Mouse (Mus musculus): ENCODE data around the gene Tec. TPM values are rescaled to one million over a fixed set of nuclear protein-coding genes. Genes with fewer than 3 reads are reported as not detected.

Tec gene
- 1.7 and 5.6 TPM in 2 replicates for total RNA-seq (2015; ENCODE audit: low replicate concordance)
- 5.4 and 6.3 TPM in 2 replicates for total RNA-seq (2017; ENCODE audit: low replicate concordance)

DNA sequence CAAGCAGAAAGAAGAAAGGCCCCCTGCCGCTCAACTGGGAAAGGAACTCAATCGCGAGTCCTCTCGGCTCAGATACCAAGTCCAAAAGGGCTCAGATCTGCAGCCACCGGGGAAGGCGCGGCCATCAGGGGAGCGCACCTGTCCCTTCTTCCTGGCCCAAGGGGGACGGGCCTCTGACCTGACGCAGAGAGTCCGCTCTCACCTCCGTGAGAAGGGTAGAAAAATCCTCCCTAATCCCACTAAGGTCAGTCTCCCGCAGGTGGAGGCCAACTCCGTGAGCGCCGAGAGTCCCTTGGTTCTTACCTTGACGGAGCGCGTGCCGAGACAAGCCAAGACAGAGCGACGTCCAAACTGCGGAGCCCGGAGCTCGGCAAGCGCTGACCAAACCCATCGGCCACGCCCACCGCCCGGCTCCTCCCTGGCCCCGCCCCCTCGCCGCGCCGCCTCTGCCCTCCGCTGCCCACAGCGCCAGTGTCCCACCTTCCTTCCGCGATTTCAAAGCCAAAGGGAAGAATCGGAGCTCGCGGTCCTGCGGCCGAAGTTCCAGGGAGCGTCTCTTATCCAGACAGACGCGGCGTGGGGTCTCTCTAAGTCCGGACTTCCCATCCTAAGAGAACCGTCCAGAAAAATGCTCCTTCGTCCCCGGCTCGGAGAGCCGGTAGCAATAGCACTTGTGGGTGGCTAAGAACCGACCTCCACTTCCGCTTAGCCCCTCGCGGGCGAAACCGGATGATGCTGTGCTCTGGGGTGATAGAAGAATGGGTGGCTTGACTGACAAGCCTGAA lies at the start of gene Tec:
Tec (minus strand) TSS at position 393 of the 785 bp plus-strand sequence.
- peak; percentile 92 for ATAC-seq (replicated peaks; ENCODE audit: low FRiP score, poor library complexity, severe bottlenecking)

- ATAC-seq (replicated peaks; ENCODE audit: low FRiP score, poor library complexity, severe bottlenecking), result no peak
Observed at GRCm38 (mm10) chr5:72916851-72917250, 48.6 kb upstream of the Tec start.

DNA sequence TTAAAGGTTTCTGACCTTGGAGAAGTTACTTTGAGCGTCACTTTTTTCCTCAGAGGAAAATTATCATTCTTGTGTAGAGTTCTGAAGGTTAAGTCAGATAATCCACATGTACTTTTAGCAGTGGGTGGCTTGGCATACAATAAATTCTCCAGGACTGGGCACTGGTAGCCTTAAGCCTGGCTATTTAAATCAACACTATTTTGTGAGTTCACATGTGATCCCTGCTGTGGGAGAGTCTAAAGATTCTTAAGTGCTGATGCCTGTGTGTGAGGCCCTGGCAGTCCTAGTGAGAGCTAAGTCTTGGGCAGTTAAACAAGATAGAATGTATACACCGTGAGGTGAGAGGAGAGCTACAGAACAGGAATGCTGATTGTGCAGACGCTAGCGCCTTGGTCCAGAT lies 47.8 kb upstream of the Tec start:
- ATAC-seq (replicated peaks; ENCODE audit: low FRiP score, poor library complexity, severe bottlenecking), result no peak

DNA sequence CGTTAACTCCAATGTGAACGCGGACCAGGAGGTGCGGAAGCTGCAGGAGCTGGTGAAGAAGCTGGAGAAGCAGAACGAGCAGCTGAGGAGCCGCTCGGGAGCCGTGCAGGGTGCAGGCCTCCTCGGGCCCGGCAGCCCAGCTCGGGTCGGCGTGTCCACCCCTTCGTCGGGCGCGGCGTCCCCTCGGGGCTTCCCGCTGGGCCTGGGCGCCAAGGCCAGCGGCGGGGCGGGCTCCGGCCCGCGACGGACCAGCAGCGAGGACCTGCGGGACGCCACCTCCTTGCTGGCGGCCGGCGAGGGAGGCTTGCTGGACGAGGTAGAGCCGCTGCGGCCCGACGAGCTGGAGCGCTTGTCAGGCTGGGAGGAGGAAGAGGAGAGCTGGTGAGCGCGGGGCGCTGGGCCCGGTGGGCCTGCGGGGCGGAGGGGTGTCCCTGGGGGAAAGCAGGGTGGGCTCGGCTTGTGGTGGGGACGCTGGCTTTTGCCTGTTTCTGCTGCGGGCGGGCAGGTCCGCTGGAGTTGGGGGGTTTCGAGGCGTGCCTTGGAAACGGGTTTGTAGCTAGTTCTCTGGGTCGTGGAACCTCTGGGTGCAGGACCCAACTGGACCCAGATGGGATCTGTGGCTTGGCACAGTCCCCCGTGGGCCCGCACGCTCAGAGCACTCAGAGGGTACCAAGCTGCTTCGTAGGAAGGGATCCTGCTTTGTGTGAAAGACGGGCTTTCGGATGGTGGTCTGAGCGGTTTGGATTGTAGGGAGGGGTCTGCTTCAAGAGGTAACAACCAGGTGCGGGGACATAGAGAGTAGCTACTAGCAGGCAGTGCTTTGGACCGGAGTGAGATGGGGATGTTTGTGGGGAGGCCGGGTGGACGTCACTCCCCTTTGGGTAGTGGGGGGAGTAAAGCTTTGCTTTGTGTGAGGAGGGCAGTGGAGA lies 46.6 kb upstream of the Tec start:
- ATAC-seq (replicated peaks; ENCODE audit: low FRiP score, poor library complexity, severe bottlenecking), result no peak

DNA sequence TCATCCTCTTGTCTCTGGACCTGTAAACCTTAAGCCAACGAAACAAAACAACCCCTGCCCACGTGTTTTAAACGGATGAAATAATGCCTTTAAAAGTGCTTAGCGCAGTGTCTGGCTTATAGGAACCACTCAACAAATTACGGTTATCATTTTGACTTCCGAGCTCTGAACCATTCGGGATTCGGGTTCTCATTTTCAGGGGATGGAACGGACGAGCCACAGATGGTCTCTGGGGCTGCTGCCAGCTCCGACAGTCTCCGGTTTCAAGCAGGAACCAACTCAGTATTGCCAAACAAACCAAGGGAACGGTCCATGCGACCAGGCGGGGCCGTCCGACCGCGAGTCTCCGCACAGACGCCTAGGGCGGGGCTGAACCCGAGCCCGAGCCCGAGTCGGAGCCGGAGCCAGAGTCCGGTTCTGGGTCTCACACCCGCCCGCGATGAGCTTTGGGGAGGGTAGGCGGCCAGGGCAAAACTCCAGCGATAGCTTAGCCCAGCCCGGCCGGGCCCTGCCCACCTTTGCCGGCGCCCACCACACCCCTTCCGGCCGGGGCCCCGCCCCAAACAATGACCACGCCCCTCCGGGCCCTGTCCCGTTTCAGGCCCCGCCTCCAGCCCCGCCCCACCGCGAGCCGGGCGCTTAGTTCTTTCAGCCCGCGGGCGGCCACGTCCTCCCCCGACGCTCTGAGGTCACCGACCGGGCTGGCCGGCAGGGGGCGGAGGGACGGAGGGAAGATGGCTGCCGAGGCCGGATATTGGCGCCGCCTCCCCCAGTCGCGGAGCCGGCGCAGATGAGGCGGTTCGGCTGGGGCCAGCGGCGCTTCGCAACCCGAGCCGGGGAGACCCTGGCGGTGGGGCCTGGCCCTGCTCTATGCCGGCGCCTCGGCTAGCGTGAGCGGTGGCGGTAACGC lies 45.6 kb upstream of the Tec start, which contains the start of gene Slain2:
Slain2 (plus strand) TSS at position 657 of the 910 bp plus-strand sequence.
- ATAC-seq (replicated peaks; ENCODE audit: low FRiP score, poor library complexity, severe bottlenecking), result peak; percentile 96

DNA sequence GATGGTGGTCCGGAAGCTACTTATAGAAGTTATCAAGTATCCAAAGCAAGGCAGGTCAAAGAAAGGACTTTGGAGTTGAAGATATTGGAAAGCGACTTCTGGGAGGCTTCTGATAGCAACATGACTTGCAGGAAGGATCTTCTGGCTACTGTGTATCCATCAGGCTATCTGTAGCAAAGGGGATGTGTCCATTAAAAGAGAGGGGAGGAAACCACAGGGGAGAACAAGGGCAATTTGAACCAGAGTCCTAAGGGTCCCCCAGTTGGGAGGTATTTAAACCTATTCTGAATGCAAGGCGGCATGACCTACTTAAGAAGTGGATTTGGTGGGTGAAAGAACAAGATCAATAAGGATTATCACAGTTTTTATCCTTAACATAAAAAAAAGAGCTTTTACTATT lies 43.0 kb upstream of the Tec start:
- ATAC-seq (replicated peaks; ENCODE audit: low FRiP score, poor library complexity, severe bottlenecking), result no peak

GRCm38 (mm10) chr5:72910373-72910772 lies 42.1 kb upstream of the Tec start:
- no peak for ATAC-seq (replicated peaks; ENCODE audit: low FRiP score, poor library complexity, severe bottlenecking)

GRCm38 (mm10) chr5:72909363-72909762 lies 41.1 kb upstream of the Tec start:
- no peak for ATAC-seq (replicated peaks; ENCODE audit: low FRiP score, poor library complexity, severe bottlenecking)

DNA sequence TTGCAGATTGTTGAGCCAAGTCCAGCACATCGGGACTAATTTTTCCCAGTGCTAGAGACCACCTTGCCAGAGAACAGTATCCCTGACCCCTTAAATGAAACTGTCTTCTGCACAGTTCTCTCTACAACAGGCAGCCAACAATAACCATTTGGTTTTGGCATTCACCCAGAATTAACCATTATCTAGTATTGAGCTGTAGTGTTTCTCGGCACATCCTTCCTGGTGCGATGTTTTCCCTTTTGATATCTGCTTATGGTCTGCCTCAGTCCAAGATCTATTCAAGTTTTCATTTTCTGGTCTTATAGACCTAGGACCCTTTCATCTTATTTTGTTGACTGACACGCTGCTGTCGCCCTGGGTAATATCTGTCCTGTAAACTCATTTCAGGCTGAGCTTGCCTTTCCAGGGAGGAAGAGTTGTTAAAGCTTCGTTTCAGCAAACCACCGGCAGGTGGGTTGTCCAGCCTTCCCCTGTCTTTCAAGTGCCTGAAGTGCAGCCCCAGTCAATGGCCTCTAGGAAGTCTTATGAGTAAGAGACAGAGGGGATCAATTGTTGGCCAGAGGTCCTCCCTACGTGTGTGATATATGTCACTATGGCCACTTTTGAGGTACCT lies 40.1 kb upstream of the Tec start:
- no peak for ATAC-seq (replicated peaks; ENCODE audit: low FRiP score, poor library complexity, severe bottlenecking)

- ATAC-seq (replicated peaks; ENCODE audit: low FRiP score, poor library complexity, severe bottlenecking), result no peak
Observed at GRCm38 (mm10) chr5:72907402-72907801, 39.1 kb upstream of the Tec start.

- ATAC-seq (replicated peaks; ENCODE audit: low FRiP score, poor library complexity, severe bottlenecking), result no peak
Observed at GRCm38 (mm10) chr5:72904903-72905790, 36.9 kb upstream of the Tec start.

GRCm38 (mm10) chr5:72902876-72903516 lies 34.7 kb upstream of the Tec start:
- ATAC-seq (replicated peaks; ENCODE audit: low FRiP score, poor library complexity, severe bottlenecking), result no peak

GRCm38 (mm10) chr5:72902312-72902711 lies 34.0 kb upstream of the Tec start:
- ATAC-seq (replicated peaks; ENCODE audit: low FRiP score, poor library complexity, severe bottlenecking), result no peak

- ATAC-seq (replicated peaks; ENCODE audit: low FRiP score, poor library complexity, severe bottlenecking), result no peak
Observed at GRCm38 (mm10) chr5:72901866-72902265, 33.6 kb upstream of the Tec start.

GRCm38 (mm10) chr5:72899255-72899654 lies 31.0 kb upstream of the Tec start:
- ATAC-seq (replicated peaks; ENCODE audit: low FRiP score, poor library complexity, severe bottlenecking), result no peak

DNA sequence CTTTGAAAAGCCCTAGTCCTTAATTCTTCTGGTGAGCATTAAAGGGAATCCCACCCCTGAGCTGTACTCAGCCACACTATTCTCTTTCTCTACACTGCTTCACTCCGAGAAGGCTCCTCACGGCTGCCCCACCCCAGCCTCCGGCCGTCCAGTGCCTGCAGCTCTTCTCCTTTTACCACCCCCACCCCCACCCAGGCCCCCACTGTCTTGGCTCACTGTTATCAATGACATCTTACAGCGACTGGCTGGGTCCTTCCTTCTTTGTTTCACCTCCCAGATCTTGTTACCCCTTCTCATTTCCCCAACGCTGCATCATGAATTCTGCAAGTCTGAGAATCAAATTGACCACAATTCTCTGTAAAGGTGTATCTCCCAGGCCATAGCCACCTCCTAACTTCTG lies 29.7 kb upstream of the Tec start:
- ATAC-seq (replicated peaks; ENCODE audit: low FRiP score, poor library complexity, severe bottlenecking), result no peak

GRCm38 (mm10) chr5:72896478-72897279 lies 28.4 kb upstream of the Tec start:
- ATAC-seq (replicated peaks; ENCODE audit: low FRiP score, poor library complexity, severe bottlenecking), result no peak

All from erythroblast, adult 5-6 weeks (primary cell).